ENCODE assay signal across 8 mouse cellular contexts in the genomic region with DNA sequence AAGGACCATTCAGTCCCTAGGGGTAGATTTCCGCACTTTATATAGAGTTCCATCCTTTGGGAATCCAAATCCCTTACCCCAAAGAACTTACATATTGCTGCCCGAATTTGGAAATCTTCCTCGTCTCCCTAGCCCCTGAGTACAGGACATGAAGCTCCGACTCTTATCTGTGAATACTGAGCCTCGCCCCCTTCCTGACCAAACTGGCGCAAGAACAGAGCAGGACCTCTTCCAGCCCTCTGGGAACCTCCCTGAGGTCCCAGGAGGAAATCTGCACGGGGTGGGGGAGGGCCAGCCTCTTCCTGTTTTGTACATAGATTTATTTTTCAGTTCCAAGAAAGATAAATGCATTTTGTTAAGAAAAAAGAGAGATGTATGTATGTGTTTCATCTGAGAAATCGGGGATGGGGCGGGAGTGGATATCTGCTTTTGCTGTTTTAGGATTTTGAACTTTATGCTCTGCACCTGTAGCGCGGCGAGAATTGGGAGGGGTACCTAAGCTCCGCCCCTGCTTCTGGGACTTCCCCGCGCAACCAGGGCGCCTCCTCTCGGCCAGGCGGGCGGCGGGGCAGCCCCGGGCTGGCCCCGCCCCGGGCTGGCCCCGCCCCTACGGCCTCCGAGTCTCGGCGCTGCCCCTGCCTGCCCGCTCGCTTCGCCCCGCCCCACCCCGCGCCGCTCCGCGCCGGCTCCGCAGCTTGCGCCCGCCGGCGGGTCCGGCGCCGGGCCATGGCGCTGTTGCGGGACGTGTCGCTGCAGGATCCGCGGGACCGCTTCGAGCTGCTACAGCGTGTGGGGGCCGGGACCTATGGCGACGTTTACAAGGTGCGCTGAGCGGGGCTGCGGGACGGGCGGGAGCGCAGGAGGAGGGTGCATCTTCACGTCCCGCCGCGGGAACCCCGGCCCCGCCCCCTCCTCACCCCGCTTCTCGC. TPM values are rescaled to one million over a fixed set of nuclear protein-coding genes. Genes with fewer than 3 reads are reported as not detected.
DNase-seq lines count a peak whose midpoint lies in the region; ATAC-seq lines count a peak whose summit lies in the region.

A gene (plus strand): TSS at position 612 of the 929 bp plus-strand sequence.

- peak; percentile 74 for DNase-seq in MN1 (ENCODE audit: low spot score)
- DNase-seq in cerebellum, adult 9-10 months: peak; percentile 80
- peak in 1 of 2 experiments; percentile 78 for DNase-seq in frontal cortex, adult 2 months (ENCODE audit: extremely low spot score in 1 of 2, low spot score in 1 of 2)
- peak; percentile 83 for DNase-seq in hindbrain, embryonic 11.5 days (ENCODE audit: low spot score)
- DNase-seq in layer of hippocampus, postnatal 14 days (ENCODE audit: low spot score in 2 of 2): peak; percentile 46 to 63
- DNase-seq in lung, postnatal 10 days: peak; percentile 90
- peak; percentile 58 for DNase-seq in ovary, postnatal 10 days (ENCODE audit: low spot score)
- DNase-seq in thymus, postnatal 0 days (ENCODE audit: low spot score): peak; percentile 92

- peak within 1 kb of the TSS; percentile 90 for H3K4me2 ChIP-seq in hindbrain, embryonic 11.5 days (replicated peaks; ENCODE audit: low read depth, low read length)

- H3K4me3 ChIP-seq in hindbrain, embryonic 11.5 days (ENCODE audit: low read depth, low read length): peak within 1 kb of the TSS; percentile 60

- peak within 1 kb of the TSS; percentile 66; the same call in 1 of the 2 replicates for H3K9ac ChIP-seq in hindbrain, embryonic 11.5 days (ENCODE audit: low read depth, low read length)

- peaks cover 8% of the 10 kb centered on the region; the same call in 1 of the 2 replicates for H3K36me3 ChIP-seq in hindbrain, embryonic 11.5 days (ENCODE audit: control insufficient read depth, insufficient read depth, low read length)

- peaks cover 12% of the 10 kb centered on the region for H3K4me1 ChIP-seq in hindbrain, embryonic 11.5 days (replicated peaks; ENCODE audit: control insufficient read depth, insufficient read depth, low read length)

- H3K27ac ChIP-seq in hindbrain, embryonic 11.5 days (ENCODE audit: low read depth, low read length): peak within 1 kb of the TSS; percentile 51; the same call in 1 of the 2 replicates

- WGBS in hindbrain, embryonic 11.5 days: 17% methylated on average over 34 of the region's 72 CpGs

- peak; percentile 74 for ATAC-seq in hindbrain, embryonic 11.5 days (ENCODE audit: low FRiP score)

- no peaks in the 10 kb centered on the region for H3K27me3 ChIP-seq in hindbrain, embryonic 11.5 days (ENCODE audit: control insufficient read depth, insufficient read depth, low read length)

- H3K9me3 ChIP-seq in hindbrain, embryonic 11.5 days (ENCODE audit: control insufficient read depth, low read length): no peaks in the 10 kb centered on the region

RNA-seq across cellular contexts. Expression of the gene that starts here (rescaled TPM):
- 193 and 205 TPM in 2 replicates for polyA plus RNA-seq in frontal cortex, adult 2 months (2012; rRNA removed)
- 6.7 and 8.5 TPM in 2 replicates for polyA plus RNA-seq in hindbrain, embryonic 11.5 days (2014; fragmentation: Nextera tagmentation; extraction: Ambion mirVana)
- total RNA-seq in layer of hippocampus, postnatal 14 days (2021): 10 to 100 TPM; 82.6 to 85.8 TPM
- 49.6 and 57.3 TPM in 2 replicates for polyA plus RNA-seq in thymus, postnatal 0 days (2015; fragmentation: Nextera tagmentation; extraction: Ambion mirVana)
